Mouse (Mus musculus): ENCODE data around the gene Plch2.

DNA sequence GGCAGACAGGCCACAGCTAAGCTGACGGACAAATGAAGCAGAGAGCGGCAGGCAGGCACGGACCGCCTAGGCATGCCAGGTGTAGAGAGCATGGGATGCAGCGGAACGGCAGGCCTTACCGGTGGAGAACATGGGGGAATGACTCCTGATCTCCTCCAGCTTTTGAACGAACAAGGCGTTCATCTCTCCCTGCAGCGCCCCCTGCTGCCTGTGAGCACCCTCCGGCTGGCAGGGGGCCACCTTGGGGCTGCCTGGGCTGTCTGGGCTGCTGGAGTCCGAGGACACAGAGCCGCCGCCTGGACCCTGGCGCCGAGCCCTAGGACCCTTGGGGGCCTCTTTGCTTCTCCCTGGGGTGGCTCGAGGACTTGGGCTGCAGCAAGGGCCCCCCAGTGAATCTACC, 70.5 kb downstream of the Plch2 start:
- TF ChIP-seq MYOG (IDR thresholded peaks at IDR 0.05; ENCODE audit: control insufficient read depth in 1 of 3, insufficient read depth in 1 of 3, insufficient read length in 2 of 3, low read depth in 2 of 3) (no peak), POLR2A (IDR thresholded peaks at IDR 0.05; ENCODE audit: insufficient read length, low read depth) (no peak), POLR2AphosphoS2 (IDR thresholded peaks at IDR 0.05; ENCODE audit: insufficient read length, low read depth) (no peak), MYOD1 (IDR thresholded peaks at IDR 0.05; ENCODE audit: control insufficient read depth in 1 of 3, insufficient read length in 2 of 3, low read depth in 2 of 3) (no peak), REST (IDR thresholded peaks at IDR 0.05; ENCODE audit: insufficient read depth, insufficient read length) (no peak), E2F4 (IDR thresholded peaks at IDR 0.05; ENCODE audit: insufficient read depth) (no peak)
